8 mouse cellular contexts compared by ENCODE assay signal in genomic region chr19:55061447-55061901, GRCm38 (mm10).
DNase-seq lines count a peak whose midpoint lies in the region; ATAC-seq lines count a peak whose summit lies in the region.

No protein-coding gene starts in this region.

- WGBS in embryonic facial prominence, embryonic 14.5 days = 9% methylated on average over 11 of the region's 14 CpGs
- 7% methylated on average over 14 of the region's 14 CpGs for WGBS in intestine, embryonic 16.5 days
- 10% methylated on average over 14 of the region's 14 CpGs for WGBS in neural tube, embryonic 12.5 days

- peaks cover 15% of the 10 kb centered on the region; the same call in 1 of the 2 replicates for H3K9me3 ChIP-seq in embryonic facial prominence, embryonic 14.5 days (ENCODE audit: control insufficient read depth, low read length)
- 0 out of 2 replicates have a peak, but pooled peaks cover 4% of the 10 kb centered on the region for H3K9me3 ChIP-seq in intestine, embryonic 16.5 days (ENCODE audit: control insufficient read depth, low read length)
- H3K9me3 ChIP-seq in neural tube, embryonic 12.5 days = no peaks in the 10 kb centered on the region; the same call in 1 of the 2 replicates

- peak overlapping the region; percentile 23 for H3K4me3 ChIP-seq in embryonic facial prominence, embryonic 14.5 days (ENCODE audit: low read depth, low read length)
- H3K4me3 ChIP-seq in intestine, embryonic 16.5 days (ENCODE audit: low read length) = peak overlapping the region; percentile 36
- peak overlapping the region; percentile 19; the same call in 1 of the 2 replicates for H3K4me3 ChIP-seq in neural tube, embryonic 12.5 days

- peak overlapping the region; percentile 60 for H3K4me2 ChIP-seq in embryonic facial prominence, embryonic 14.5 days (ENCODE audit: low read depth, low read length)
- H3K4me2 ChIP-seq in intestine, embryonic 16.5 days (ENCODE audit: low read depth, low read length) = peak overlapping the region; percentile 52
- peak overlapping the region; percentile 63 for H3K4me2 ChIP-seq in neural tube, embryonic 12.5 days (replicated peaks)

- no peak overlapping the region for H3K27ac ChIP-seq in embryonic facial prominence, embryonic 14.5 days (replicated peaks; ENCODE audit: low read depth, low read length)
- H3K27ac ChIP-seq in intestine, embryonic 16.5 days (ENCODE audit: low read length) = no peak overlapping the region
- H3K27ac ChIP-seq in neural tube, embryonic 12.5 days = no peak overlapping the region

- peak overlapping the region; percentile 8; the same call in 1 of the 2 replicates for H3K9ac ChIP-seq in embryonic facial prominence, embryonic 14.5 days (ENCODE audit: low read depth, low read length)
- peak overlapping the region; percentile 47 for H3K9ac ChIP-seq in intestine, embryonic 16.5 days (ENCODE audit: low read depth, low read length)
- H3K9ac ChIP-seq in neural tube, embryonic 12.5 days = 0 out of 2 replicates have a peak overlapping the region, but pooled peaks have one; percentile 9

- H3K36me3 ChIP-seq in embryonic facial prominence, embryonic 14.5 days (ENCODE audit: control insufficient read depth, insufficient read depth, low read length) = peaks cover 5% of the 10 kb centered on the region; the same call in 1 of the 2 replicates
- H3K36me3 ChIP-seq in intestine, embryonic 16.5 days (ENCODE audit: control insufficient read depth, insufficient read depth, low read length) = no peaks in the 10 kb centered on the region
- peaks cover 6% of the 10 kb centered on the region for H3K36me3 ChIP-seq in neural tube, embryonic 12.5 days

- H3K27me3 ChIP-seq in embryonic facial prominence, embryonic 14.5 days (replicated peaks; ENCODE audit: control insufficient read depth, insufficient read depth, low read length) = no peaks in the 10 kb centered on the region
- H3K27me3 ChIP-seq in intestine, embryonic 16.5 days (replicated peaks; ENCODE audit: control insufficient read depth, insufficient read depth, low read length) = no peaks in the 10 kb centered on the region
- no peaks in the 10 kb centered on the region for H3K27me3 ChIP-seq in neural tube, embryonic 12.5 days (replicated peaks)

- H3K4me1 ChIP-seq in embryonic facial prominence, embryonic 14.5 days (ENCODE audit: control insufficient read depth, insufficient read depth, low read length) = peaks cover 6% of the 10 kb centered on the region; the same call in 1 of the 2 replicates
- H3K4me1 ChIP-seq in intestine, embryonic 16.5 days (ENCODE audit: control insufficient read depth, insufficient read depth, low read length) = peaks cover 9% of the 10 kb centered on the region
- peaks cover 6% of the 10 kb centered on the region; the same call in 1 of the 2 replicates for H3K4me1 ChIP-seq in neural tube, embryonic 12.5 days

- peak; percentile 10 for DNase-seq in left cerebral cortex, postnatal 4 days
- DNase-seq in left cerebral cortex, postnatal 36 days (ENCODE audit: low spot score in 2 of 2) = no peak
- DNase-seq in embryonic facial prominence, embryonic 14.5 days (ENCODE audit: low spot score) = peak; percentile 9
- no peak for DNase-seq in thymus, postnatal 25 days
- no peak for DNase-seq in testis, postnatal 10 days (ENCODE audit: low spot score)
- no peak for DNase-seq in layer of hippocampus, postnatal 36 days

- intact Hi-C loops in left cerebral cortex, postnatal 4 days (cut with DNase I) = loop anchor here (2.0 to 5.0 kb wide), 2 partner anchors 1017 to 1114 kb away; partner anchors contain the start of gene Adra2a
- intact Hi-C loops in left cerebral cortex, postnatal 36 days (cut with DNase I) = loop anchor here (1.0 to 10.0 kb wide), 4 partner anchors 1017 to 1417 kb away; partner anchors contain the start of genes Adra2a, Bbip1 and Shoc2

- peak; percentile 30; the same call in 1 of the 2 replicates for ATAC-seq in embryonic facial prominence, embryonic 14.5 days (ENCODE audit: low read depth)
- peak; percentile 34 for ATAC-seq in intestine, embryonic 16.5 days
- peak; percentile 33 for ATAC-seq in neural tube, embryonic 12.5 days (ENCODE audit: low FRiP score, low read depth)

Comparison
In these comparisons a context has a peak if more than half of its experiments do, and no peak if none do; other contexts are left out.
1. DNase-seq: peak in left cerebral cortex, postnatal 4 days (single experiment) and embryonic facial prominence, embryonic 14.5 days (single experiment); none in left cerebral cortex, postnatal 36 days (0 of 2), thymus, postnatal 25 days (single experiment), testis, postnatal 10 days (single experiment) and layer of hippocampus, postnatal 36 days (0 of 2).
2. Peak in every context shown above with its lines, with median percentiles within 50 percentile points of each other: ATAC-seq, H3K4me2 ChIP-seq, H3K4me3 ChIP-seq and H3K9ac ChIP-seq.